Mouse (Mus musculus) layer of hippocampus, adult 2 months (tissue): ENCODE data around the gene Cacnb1. TPM values are rescaled to one million over a fixed set of nuclear protein-coding genes. Genes with fewer than 3 reads are reported as not detected.

ENCODE experiments used
- DNase-seq, 2 experiments: peaks; one replicate each; pipeline ENCODE4 v3.0.0; 2022; ENCODE audit warnings: low spot score in 2 of 2
- H3K27ac ChIP-seq: fragments of 200-600 bp; 2 replicates; pipeline ENCODE4 v1.8.1; 2022
- H3K4me3 ChIP-seq: fragments of 200-600 bp; 2 replicates; pipeline ENCODE4 v1.8.1; 2022; ENCODE audit warnings: mild to moderate bottlenecking
- CTCF ChIP-seq: fragments of 200-600 bp; conservative IDR thresholded peaks from 2 replicates; pipeline ENCODE4 v1.8.1; 2022; ENCODE audit warnings: antibody characterized with exemption, mild to moderate bottlenecking, moderate library complexity
- total RNA-seq, 2 experiments: library from RNA; stranded (reverse); gene quantifications; 2 replicates each; pipeline ENCODE4 v1.2.3; 2021

Gene Cacnb1
- total RNA-seq, 2 experiments from 2014 or later, result 139 to 142 TPM

- peak overlapping the region; percentile 95; the same call in 1 of the 2 replicates for H3K27ac ChIP-seq
- TF ChIP-seq CTCF, result no peak
- no peak for DNase-seq
- peak overlapping the region; percentile 62 for H3K4me3 ChIP-seq
Observed at GRCm38 (mm10) chr11:97986738-97987465, 35.9 kb downstream of the Cacnb1 start.

GRCm38 (mm10) chr11:97985727-97986677 is 36.8 kb downstream of the Cacnb1 start, which contains the start of gene Plxdc1:
Plxdc1 (minus strand) TSS chr11:97986444.
- no peak for DNase-seq
- TF ChIP-seq CTCF, result no peak
- Histone ChIP-seq H3K4me3 (peak within 1 kb of the TSS; percentile 62), H3K27ac (peak within 1 kb of the TSS; percentile 95)

- peak; percentile 28 for TF ChIP-seq CTCF
- no peak for DNase-seq
- H3K4me3 ChIP-seq, result no peak overlapping the region
- H3K27ac ChIP-seq, result no peak overlapping the region
Observed at GRCm38 (mm10) chr11:97983983-97984382, 38.9 kb downstream of the Cacnb1 start.

GRCm38 (mm10) chr11:97983506-97983905 is 39.3 kb downstream of the Cacnb1 start:
- TF ChIP-seq CTCF, result no peak
- Histone ChIP-seq H3K27ac (no peak overlapping the region), H3K4me3 (no peak overlapping the region)
- no peak for DNase-seq

- no peak for DNase-seq
- TF ChIP-seq CTCF, result no peak
- Histone ChIP-seq H3K27ac (no peak overlapping the region), H3K4me3 (no peak overlapping the region)
Observed at GRCm38 (mm10) chr11:97982721-97983120, 40.1 kb downstream of the Cacnb1 start.

- no peak for TF ChIP-seq CTCF
- Histone ChIP-seq H3K27ac (no peak overlapping the region), H3K4me3 (no peak overlapping the region)
- DNase-seq, result no peak
Observed at GRCm38 (mm10) chr11:97980531-97980966, 42.3 kb downstream of the Cacnb1 start.

- no peak overlapping the region for H3K27ac ChIP-seq
- TF ChIP-seq CTCF, result no peak
- DNase-seq, result no peak
- H3K4me3 ChIP-seq, result no peak overlapping the region
Observed at GRCm38 (mm10) chr11:97979824-97980495, 42.9 kb downstream of the Cacnb1 start.

- no peak for DNase-seq
- H3K4me3 ChIP-seq, result no peak overlapping the region
- no peak overlapping the region for H3K27ac ChIP-seq
- no peak for TF ChIP-seq CTCF
Observed at GRCm38 (mm10) chr11:97978392-97978791, 44.4 kb downstream of the Cacnb1 start.

- DNase-seq, result no peak
- Histone ChIP-seq H3K4me3 (no peak overlapping the region), H3K27ac (no peak overlapping the region)
- TF ChIP-seq CTCF, result no peak
Observed at GRCm38 (mm10) chr11:97977797-97978196, 45.0 kb downstream of the Cacnb1 start.

GRCm38 (mm10) chr11:97974746-97975145 is 48.1 kb downstream of the Cacnb1 start:
- TF ChIP-seq CTCF, result no peak
- DNase-seq, result no peak
- no peak overlapping the region for H3K4me3 ChIP-seq
- no peak overlapping the region for H3K27ac ChIP-seq

GRCm38 (mm10) chr11:97974141-97974540 is 48.7 kb downstream of the Cacnb1 start:
- TF ChIP-seq CTCF, result no peak
- DNase-seq, result no peak
- no peak overlapping the region for H3K27ac ChIP-seq
- H3K4me3 ChIP-seq, result no peak overlapping the region

GRCm38 (mm10) chr11:97972434-97972833 is 50.4 kb downstream of the Cacnb1 start:
- no peak for DNase-seq
- no peak overlapping the region for H3K4me3 ChIP-seq
- TF ChIP-seq CTCF, result peak; percentile 59

GRCm38 (mm10) chr11:97971232-97971631 is 51.6 kb downstream of the Cacnb1 start:
- Histone ChIP-seq H3K27ac (peak overlapping the region; percentile 83), H3K4me3 (peak overlapping the region; percentile 35)
- no peak for TF ChIP-seq CTCF
- DNase-seq, result peak; percentile 87 to 91

More at GRCm38 (mm10) chr11:97972434-97972833, 50.4 kb downstream of the Cacnb1 start:
- H3K27ac ChIP-seq, result no peak overlapping the region
